Mouse (Mus musculus) erythroblast, embryonic 14.5 days (primary cell): ENCODE data around the gene Ano6.

Experiments
- GATA1 ChIP-seq: IDR thresholded peaks from 2 replicates; pipeline ENCODE4 v1.6.1; 2012; ENCODE audit warnings: low read length, inconsistent platforms, mixed read lengths
- TAL1 ChIP-seq: IDR thresholded peaks from 3 replicates; pipeline ENCODE4 v1.6.1; 2012; ENCODE audit warnings: low read length, inconsistent platforms, mixed read lengths

- TF ChIP-seq GATA1 (no peak), TAL1 (no peak)
Observed at GRCm38 (mm10) chr15:95914963-95915362, 124.3 kb downstream of the Ano6 start.
